Comparison of ENCODE assay signal across 36 mouse cellular contexts in the genomic region with DNA sequence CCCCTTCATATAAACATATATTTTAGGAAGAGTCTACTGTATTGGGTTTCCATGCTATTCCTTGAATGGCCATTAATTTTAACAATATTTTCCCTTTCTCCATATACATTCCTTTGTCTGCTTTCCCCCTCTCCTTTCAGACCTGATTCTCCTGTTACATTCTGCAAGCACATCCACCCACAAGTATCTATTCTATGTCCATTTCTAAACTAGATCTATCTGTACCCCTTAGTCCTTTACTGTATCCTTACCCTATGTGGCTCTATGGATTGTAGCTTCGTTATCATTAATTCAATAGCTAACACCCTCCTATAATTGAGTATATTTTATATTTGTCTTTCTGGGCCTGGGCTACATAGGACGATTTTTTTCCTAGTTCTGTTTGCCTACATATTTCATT. TPM values are rescaled to one million over a fixed set of nuclear protein-coding genes. Genes with fewer than 3 reads are reported as not detected.
"Had no signal": no experiment of that assay in that cellular context is flagged by ENCODE, and none has a peak within 500 bp of the region (broad histone marks: within the 10 kb centered on the region; RNA-seq: fewer than 3 reads in every experiment).

No protein-coding gene starts in this region.

- ATAC-seq: hindbrain, embryonic 16.5 days; hindbrain, postnatal 0 days; inflammation-experienced regulatory T-cells, adult 6 months; intestine, embryonic 15.5 days; intestine, embryonic 16.5 days; intestine, postnatal 0 days had no signal

- H3K4me1 ChIP-seq: heart, embryonic 10.5 days; heart, embryonic 12.5 days; heart, embryonic 13.5 days; heart, embryonic 15.5 days; hindbrain, embryonic 10.5 days; hindbrain, embryonic 12.5 days; hindbrain, embryonic 13.5 days; hindbrain, embryonic 15.5 days; intestine, embryonic 15.5 days; kidney, embryonic 15.5 days had no signal

- H3K36me3 ChIP-seq: heart, embryonic 10.5 days; heart, embryonic 12.5 days; heart, embryonic 13.5 days; heart, embryonic 15.5 days; hindbrain, embryonic 10.5 days; hindbrain, embryonic 12.5 days; hindbrain, embryonic 13.5 days; hindbrain, embryonic 15.5 days; intestine, embryonic 15.5 days; kidney, embryonic 15.5 days had no signal

- H3K4me3 ChIP-seq: heart, embryonic 10.5 days; heart, embryonic 12.5 days; heart, embryonic 13.5 days; heart, embryonic 15.5 days; hindbrain, embryonic 10.5 days; hindbrain, embryonic 12.5 days; hindbrain, embryonic 13.5 days; hindbrain, embryonic 15.5 days; intestine, embryonic 15.5 days; kidney, embryonic 15.5 days; layer of hippocampus, adult 2 months had no signal

- H3K4me2 ChIP-seq: heart, embryonic 11.5 days; heart, embryonic 12.5 days; heart, embryonic 13.5 days; heart, embryonic 15.5 days; hindbrain, embryonic 12.5 days; hindbrain, embryonic 13.5 days; hindbrain, embryonic 14.5 days; hindbrain, embryonic 15.5 days; intestine, embryonic 15.5 days; kidney, embryonic 15.5 days had no signal

- H3K27ac ChIP-seq: heart, embryonic 10.5 days; heart, embryonic 13.5 days; heart, embryonic 15.5 days; hindbrain, embryonic 10.5 days; hindbrain, embryonic 12.5 days; hindbrain, embryonic 13.5 days; hindbrain, embryonic 14.5 days; hindbrain, embryonic 15.5 days; hindbrain, postnatal 0 days; intestine, embryonic 15.5 days; kidney, embryonic 15.5 days; kidney, postnatal 0 days; layer of hippocampus, adult 2 months had no signal

- DNase-seq: heart, postnatal 10 days; heart, postnatal 14 days; heart, postnatal 36 days; heart, postnatal 4 days; kidney, adult 11 months; kidney, adult 18-20 months; kidney, adult 2 months; kidney, adult 8-10 months; kidney, adult 9 months; kidney, postnatal 10 days; kidney, postnatal 14 days; kidney, postnatal 25 days; kidney, postnatal 36 days; kidney, postnatal 4 days; layer of hippocampus, adult 9-11 months; layer of hippocampus, postnatal 36 days had no signal

- H3K9ac ChIP-seq: heart, embryonic 12.5 days; heart, embryonic 13.5 days; heart, embryonic 15.5 days; hindbrain, embryonic 12.5 days; hindbrain, embryonic 13.5 days; hindbrain, embryonic 14.5 days; hindbrain, embryonic 15.5 days; intestine, embryonic 15.5 days; kidney, embryonic 15.5 days had no signal

- H3K9me3 ChIP-seq: hindbrain, embryonic 15.5 days; intestine, embryonic 15.5 days; kidney, embryonic 15.5 days had no signal

- H3K27me3 ChIP-seq: heart, embryonic 12.5 days; heart, embryonic 13.5 days; heart, embryonic 15.5 days; hindbrain, embryonic 12.5 days; hindbrain, embryonic 13.5 days; hindbrain, embryonic 15.5 days; intestine, embryonic 15.5 days; kidney, embryonic 15.5 days had no signal

RNA-seq across cellular contexts. Expression of a gene that starts 33.1 kb away (rescaled TPM):
- polyA plus RNA-seq: hindbrain, embryonic 11.5 days; hindbrain, embryonic 13.5 days had no signal
